Mouse (Mus musculus): ENCODE measurements around the gene Ly6g6d.
A peak's percentile ranks its signal among the peaks of the same experiment; 100 is the strongest.

The Ly6g6d gene

GRCm38 (mm10) chr17:35097164-35097655 is 19.3 kb upstream of the Ly6g6d start:
- peak; percentile 27 to 28 for DNase-seq

DNA sequence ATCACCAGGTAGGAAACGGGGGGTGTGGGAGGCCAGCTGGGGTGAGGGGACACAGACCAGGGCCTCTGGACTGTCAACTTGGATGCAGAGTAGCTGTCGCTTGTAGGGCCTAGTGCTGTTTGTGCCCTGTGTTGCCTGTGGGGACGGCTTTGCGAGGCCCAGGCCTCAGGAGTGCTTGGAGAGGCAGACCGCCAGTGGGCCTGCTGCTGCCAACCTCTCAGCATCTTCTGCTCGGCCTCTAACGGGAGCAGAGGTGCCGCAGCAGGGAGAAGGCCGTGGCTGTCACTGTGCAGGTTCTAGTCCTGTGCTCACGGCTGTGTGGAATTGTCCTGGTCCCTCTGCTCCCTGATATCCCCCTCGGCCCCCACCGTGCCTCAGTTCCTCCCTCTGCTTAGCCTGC is 18.7 kb upstream of the Ly6g6d start:
- no peak for DNase-seq

GRCm38 (mm10) chr17:35094475-35095365 is 16.9 kb upstream of the Ly6g6d start:
- DNase-seq = no peak

- no peak for DNase-seq
Measured at GRCm38 (mm10) chr17:35092403-35093198, 14.7 kb upstream of the Ly6g6d start.

DNA sequence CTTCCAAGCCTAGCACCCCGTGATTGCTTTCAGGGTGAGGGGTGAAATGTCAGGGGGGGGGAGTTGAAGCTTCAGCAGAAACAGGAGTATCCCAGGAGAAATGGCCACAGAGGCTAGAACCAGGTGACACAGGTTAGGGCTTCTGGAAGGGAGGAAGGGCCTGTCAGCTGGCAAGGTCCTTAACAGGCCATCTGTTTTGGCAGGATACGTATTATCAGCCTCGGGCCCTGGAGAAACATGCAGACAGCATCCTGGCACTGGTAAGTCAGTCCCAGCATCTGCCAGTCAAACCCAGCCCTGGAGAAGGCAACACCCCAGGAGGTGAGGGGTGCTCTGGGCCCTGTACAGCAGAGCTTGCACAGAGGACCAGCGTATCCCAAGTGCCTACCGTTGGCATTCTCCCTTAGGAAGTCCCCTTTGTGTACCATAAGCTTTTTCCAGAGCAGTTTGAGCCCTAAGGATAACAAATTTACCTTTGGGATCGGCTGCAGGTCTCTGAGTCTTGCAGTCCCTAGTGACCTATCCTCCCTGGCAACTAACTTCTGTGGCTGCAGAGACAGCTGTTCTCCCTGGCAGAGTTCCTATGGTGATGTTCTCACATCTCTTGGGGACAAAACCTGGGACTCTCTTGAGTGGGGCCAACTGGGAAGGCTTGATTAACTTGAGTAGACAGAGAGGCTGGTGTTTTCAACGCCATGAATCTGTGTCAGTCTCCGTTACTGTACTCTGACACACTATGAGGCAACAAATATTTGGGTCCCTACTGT is 12.5 kb upstream of the Ly6g6d start:
- no peak for DNase-seq

GRCm38 (mm10) chr17:35088825-35089644 is 11.2 kb upstream of the Ly6g6d start, which contains the start of gene Abhd16a:
Gene Abhd16a, plus strand, starts transcription at chr17:35089263.
- peak; percentile 95 for DNase-seq

GRCm38 (mm10) chr17:35088151-35088550 is 10.3 kb upstream of the Ly6g6d start:
- DNase-seq = peak; percentile 41 to 45

DNA sequence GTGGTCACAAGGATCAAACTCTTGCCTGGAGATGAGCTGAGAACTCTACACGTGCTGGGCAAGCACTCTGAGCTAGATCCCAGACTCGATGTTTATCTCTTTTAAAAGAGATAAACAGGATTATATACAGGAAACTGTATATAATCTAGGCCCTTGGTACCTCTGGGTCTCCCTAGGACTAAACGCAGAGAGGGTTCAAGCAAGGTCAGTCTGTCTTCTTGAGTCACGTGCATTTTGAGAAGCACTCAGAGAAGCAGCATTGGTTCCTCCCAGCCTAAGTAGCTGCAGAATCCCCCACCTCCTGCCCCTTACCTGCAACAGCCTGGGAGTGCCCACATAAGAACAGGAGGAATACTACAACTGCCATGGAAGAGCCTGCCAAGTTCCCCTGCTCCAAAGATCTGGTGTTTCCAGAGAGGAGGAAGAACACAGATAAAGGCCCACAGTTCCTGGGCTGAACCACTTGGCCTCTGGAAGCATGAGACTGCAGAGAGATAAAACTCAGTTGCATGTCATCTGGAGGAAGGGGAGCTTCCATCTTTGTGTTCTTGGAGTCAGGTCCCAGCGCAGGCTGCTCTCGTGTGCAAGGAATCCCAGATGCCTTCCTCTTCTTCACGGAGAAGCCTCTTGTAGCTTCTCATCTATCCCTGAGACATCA is 7.5 kb upstream of the Ly6g6d start, which contains the start of gene Ly6g6f:
Gene Ly6g6f (minus strand): TSS at position 403 of the 658 bp plus-strand sequence.
- no peak for DNase-seq

DNA sequence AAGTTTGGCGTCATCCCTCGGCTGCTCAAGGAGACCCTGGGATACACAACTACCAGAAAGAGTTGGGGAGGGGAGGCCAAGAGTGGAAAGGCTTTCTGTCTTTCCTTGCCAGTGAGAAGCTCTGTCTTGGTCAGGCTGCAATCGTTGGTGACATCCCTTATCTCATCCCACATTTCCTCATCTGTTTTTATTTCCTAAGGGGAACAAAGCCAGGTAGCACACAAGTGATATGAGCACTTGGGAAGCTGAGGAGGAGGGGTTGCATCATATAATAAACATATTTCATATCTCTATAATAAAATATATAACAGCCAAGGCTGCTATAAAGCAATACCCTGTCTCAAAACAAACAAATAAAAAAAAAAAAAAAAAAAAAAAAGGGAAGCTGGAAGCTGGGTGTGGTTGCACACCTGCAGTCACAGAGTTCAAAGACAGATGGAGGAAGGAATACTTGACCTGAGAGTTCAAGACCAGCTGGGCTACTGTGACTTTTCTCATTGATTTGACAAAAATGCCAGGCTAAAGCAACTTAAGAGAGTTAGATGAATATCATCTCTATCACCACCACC is 6.1 kb upstream of the Ly6g6d start:
- DNase-seq = no peak

DNA sequence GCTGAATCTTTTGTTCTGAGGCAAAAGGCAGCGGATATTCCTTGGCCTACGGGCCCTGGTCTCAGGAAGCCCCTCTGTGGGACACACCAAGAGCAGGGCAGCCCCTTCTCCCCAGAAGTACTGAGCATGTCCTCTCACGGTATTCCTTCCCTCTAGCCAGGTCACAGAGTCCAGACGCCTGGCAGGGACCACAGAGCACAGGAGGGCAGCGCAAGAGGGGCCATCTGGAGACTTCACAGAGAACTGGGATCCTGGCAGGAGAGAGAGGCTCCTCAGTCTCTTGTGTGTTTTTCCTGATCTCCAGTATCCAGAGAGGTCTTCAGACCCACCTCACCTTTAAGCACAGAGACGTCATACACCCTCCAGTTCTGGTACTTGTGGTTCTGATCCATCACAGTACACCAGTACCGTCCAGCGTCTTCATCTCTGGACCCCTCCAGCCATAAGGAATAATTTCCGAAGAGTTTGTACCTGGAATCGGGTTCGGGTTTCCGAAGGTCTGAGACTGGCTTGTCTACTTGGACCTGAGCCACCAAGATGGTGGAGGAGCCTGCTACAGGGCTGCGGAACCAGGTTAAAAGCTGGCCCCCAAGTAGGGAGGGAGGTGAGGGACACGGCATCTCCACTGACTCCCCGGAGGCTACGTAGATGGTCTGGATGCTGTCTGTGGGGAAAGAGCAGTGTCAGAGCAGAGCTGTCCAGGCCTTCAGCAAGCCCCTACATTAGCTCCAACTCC is 5.1 kb upstream of the Ly6g6d start:
- no peak for DNase-seq

- DNase-seq = no peak
Measured at GRCm38 (mm10) chr17:35080710-35081109, 2.8 kb upstream of the Ly6g6d start.

DNA sequence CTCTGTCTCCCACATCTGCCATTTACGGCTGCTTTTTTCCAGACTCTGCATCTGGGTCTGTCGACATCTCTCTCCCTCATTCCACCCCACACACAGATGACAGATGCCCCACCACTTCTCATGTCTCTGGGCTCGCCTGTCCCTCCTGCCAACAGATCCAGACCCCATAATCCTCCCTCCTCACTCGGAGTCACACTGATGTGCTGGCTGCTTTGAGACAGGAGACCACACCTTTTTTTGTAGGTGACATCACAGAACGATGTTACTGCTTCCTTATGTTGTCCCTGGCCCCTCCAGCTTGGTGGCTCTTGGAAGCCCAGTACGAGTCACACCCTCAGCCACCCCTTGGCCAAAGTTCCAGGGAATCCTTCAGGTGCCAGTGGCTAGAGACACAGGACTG is 2.4 kb upstream of the Ly6g6d start:
- no peak for DNase-seq

DNA sequence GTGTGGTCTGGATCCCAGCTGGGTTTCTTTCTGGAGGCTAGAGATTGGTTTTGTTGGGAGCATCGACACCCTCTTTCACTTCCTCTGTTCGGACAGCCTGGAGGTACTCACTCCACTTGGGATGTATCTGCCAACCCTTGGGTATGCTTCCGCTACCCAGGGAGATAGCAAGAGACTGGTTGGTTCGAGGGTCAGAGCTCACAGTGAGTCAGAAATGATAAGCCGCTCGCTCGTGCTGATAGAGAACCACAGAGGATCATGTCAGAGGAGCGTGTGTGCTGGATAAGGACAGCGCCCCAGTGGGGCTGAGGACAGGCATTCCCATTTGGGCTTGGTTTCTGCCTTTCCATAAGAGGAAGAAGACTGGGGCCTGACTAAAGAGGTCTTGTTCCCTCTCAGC is 1.9 kb upstream of the Ly6g6d start:
- DNase-seq = no peak

DNA sequence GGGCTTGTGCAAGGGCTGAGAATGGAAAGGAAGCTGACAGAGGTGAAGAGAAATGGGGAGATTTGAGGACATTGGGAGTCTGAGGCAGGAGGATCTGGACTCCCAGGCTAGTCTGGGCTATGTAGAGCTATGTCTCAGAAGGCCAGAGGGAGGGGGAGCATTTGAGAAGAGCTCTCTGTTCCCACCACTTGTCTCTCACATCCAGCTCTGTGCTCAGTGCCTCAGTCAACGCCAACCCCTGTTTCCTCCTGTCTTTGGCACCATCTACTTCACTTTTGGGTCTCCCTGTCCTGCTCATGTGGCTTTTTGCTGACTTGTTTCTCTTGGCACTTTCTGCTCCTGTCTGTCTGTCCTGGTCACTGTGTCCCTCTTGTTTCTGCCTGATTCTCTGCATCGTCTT is 580 bp downstream of the Ly6g6d start:
- no peak for DNase-seq

- no peak for DNase-seq
Measured at GRCm38 (mm10) chr17:35076507-35077176, 1.2 kb downstream of the Ly6g6d start, which contains the start of gene Ly6g6e. Gene Ly6g6e, plus strand, starts transcription at chr17:35076902.

DNA sequence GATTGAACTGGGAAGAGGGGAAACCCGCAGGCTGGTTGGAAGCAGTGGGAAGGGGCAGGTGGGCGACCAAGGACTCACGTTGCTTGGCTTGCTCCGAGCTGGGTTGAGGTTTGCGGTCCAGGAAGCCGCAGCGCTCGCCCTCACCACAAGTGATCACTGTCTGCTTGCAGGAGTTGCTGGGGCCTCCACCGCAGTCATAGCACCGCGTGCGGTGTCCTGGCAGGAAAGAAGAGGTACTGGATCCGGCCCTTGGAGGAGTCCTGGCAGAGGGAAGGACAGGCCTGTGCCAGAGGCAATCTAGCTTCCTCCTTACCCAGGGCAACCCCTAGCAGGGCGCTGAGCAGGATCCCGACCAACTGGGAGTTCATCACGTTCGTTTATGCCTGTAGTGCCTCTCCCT is 3.8 kb downstream of the Ly6g6d start:
- no peak for DNase-seq

DNA sequence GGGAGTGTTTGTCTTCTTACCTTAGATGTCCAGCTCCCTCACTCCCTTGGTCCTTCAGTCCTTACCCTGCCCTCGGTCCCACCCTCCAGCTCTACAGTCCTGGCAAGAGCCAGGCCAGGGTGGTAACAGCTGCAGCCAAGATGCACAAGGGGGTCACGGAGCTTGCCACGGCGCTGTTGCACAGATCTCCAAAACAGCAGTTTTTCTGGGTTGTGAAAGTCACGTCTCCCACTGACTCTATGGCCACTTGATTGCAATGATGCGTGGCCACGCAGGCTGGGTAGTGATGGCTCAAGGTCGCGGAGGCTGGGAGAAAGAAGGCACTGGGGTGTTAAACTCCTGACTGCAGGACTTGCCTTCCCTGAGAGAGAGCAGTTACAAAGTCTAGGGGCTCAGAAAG is 6.4 kb downstream of the Ly6g6d start:
- DNase-seq = no peak

- DNase-seq = no peak
Measured at GRCm38 (mm10) chr17:35070556-35071229, 7.2 kb downstream of the Ly6g6d start.

All from B cell, adult 2 months (primary cell).